Mouse (Mus musculus): ENCODE measurements around the gene Spag17. TPM values are rescaled to one million over a fixed set of nuclear protein-coding genes. Genes with fewer than 3 reads are reported as not detected.
A peak's percentile ranks its signal among the peaks of the same experiment; 100 is the strongest.

Spag17 gene
- polyA plus RNA-seq (2015; fragmentation: Nextera tagmentation; extraction: Ambion mirVana): 0.13 TPM in 1 of 2 replicates, not detected in the other

- TF ChIP-seq CTCF (IDR thresholded peaks at IDR 0.05; ENCODE audit: low read depth): no peak
- H3K9me3 ChIP-seq (ENCODE audit: control insufficient read depth): no peaks in the 10 kb centered on the region
- H3K4me2 ChIP-seq (replicated peaks; ENCODE audit: low read depth): peak within 1 kb of the TSS; percentile 28
- 22% methylated on average over 16 of the region's 16 CpGs for WGBS
- H3K27me3 ChIP-seq (replicated peaks; ENCODE audit: control insufficient read depth, insufficient read depth, low read length): no peaks in the 10 kb centered on the region
- no peak within 1 kb of the TSS for H3K4me3 ChIP-seq (ENCODE audit: low read depth, low read length)
- no peak within 1 kb of the TSS for H3K9ac ChIP-seq (ENCODE audit: low read depth, low read length)
- ATAC-seq: peak; percentile 73
- H3K27ac ChIP-seq (ENCODE audit: low read depth, low read length): no peak within 1 kb of the TSS
- 0 out of 2 replicates have a peak, but pooled peaks cover 4% of the 10 kb centered on the region for H3K4me1 ChIP-seq (replicated peaks; ENCODE audit: control insufficient read depth, insufficient read depth, low read length)
- H3K36me3 ChIP-seq (ENCODE audit: control insufficient read depth, insufficient read depth): no peaks in the 10 kb centered on the region
These were observed at the start of gene Spag17 for GRCm38 (mm10) chr3:99885187-99885811. Gene Spag17 (plus strand): TSS chr3:99885406.

GRCm38 (mm10) chr3:99842333-99842732, 42.9 kb upstream of the Spag17 start:
- WGBS: 33% methylated on average over 2 of the region's 2 CpGs
- no peak overlapping the region for H3K9ac ChIP-seq (ENCODE audit: low read depth, low read length)
- ATAC-seq: no peak
- no peak for TF ChIP-seq CTCF (IDR thresholded peaks at IDR 0.05; ENCODE audit: low read depth)
- no peak overlapping the region for H3K4me3 ChIP-seq (ENCODE audit: low read depth, low read length)
- H3K27ac ChIP-seq (ENCODE audit: low read depth, low read length): no peak overlapping the region
- no peaks in the 10 kb centered on the region for H3K36me3 ChIP-seq (ENCODE audit: control insufficient read depth, insufficient read depth)
- no peaks in the 10 kb centered on the region for H3K27me3 ChIP-seq (replicated peaks; ENCODE audit: control insufficient read depth, insufficient read depth, low read length)
- no peak overlapping the region for H3K4me2 ChIP-seq (replicated peaks; ENCODE audit: low read depth)
- H3K4me1 ChIP-seq (replicated peaks; ENCODE audit: control insufficient read depth, insufficient read depth, low read length): no peaks in the 10 kb centered on the region
- no peaks in the 10 kb centered on the region for H3K9me3 ChIP-seq (ENCODE audit: control insufficient read depth)

GRCm38 (mm10) chr3:99842808-99843207, 42.4 kb upstream of the Spag17 start:
- no peak for ATAC-seq
- no peak for TF ChIP-seq CTCF (IDR thresholded peaks at IDR 0.05; ENCODE audit: low read depth)
- Histone ChIP-seq H3K36me3 (ENCODE audit: control insufficient read depth, insufficient read depth) (no peaks in the 10 kb centered on the region), H3K9ac (ENCODE audit: low read depth, low read length) (no peak overlapping the region), H3K27me3 (replicated peaks; ENCODE audit: control insufficient read depth, insufficient read depth, low read length) (no peaks in the 10 kb centered on the region), H3K27ac (ENCODE audit: low read depth, low read length) (no peak overlapping the region), H3K9me3 (ENCODE audit: control insufficient read depth) (no peaks in the 10 kb centered on the region), H3K4me3 (ENCODE audit: low read depth, low read length) (no peak overlapping the region), H3K4me2 (replicated peaks; ENCODE audit: low read depth) (no peak overlapping the region), H3K4me1 (replicated peaks; ENCODE audit: control insufficient read depth, insufficient read depth, low read length) (no peaks in the 10 kb centered on the region)
- 68% methylated on average over 3 of the region's 3 CpGs for WGBS

- Histone ChIP-seq H3K4me3 (ENCODE audit: low read depth, low read length) (no peak overlapping the region), H3K36me3 (ENCODE audit: control insufficient read depth, insufficient read depth) (no peaks in the 10 kb centered on the region), H3K4me2 (replicated peaks; ENCODE audit: low read depth) (no peak overlapping the region), H3K27ac (ENCODE audit: low read depth, low read length) (no peak overlapping the region), H3K4me1 (replicated peaks; ENCODE audit: control insufficient read depth, insufficient read depth, low read length) (no peaks in the 10 kb centered on the region), H3K9me3 (ENCODE audit: control insufficient read depth) (no peaks in the 10 kb centered on the region), H3K27me3 (replicated peaks; ENCODE audit: control insufficient read depth, insufficient read depth, low read length) (no peaks in the 10 kb centered on the region), H3K9ac (ENCODE audit: low read depth, low read length) (no peak overlapping the region)
- TF ChIP-seq CTCF (IDR thresholded peaks at IDR 0.05; ENCODE audit: low read depth): no peak
- 82% methylated on average over 6 of the region's 6 CpGs for WGBS
- no peak for ATAC-seq
These were observed 42.0 kb upstream of the Spag17 start for GRCm38 (mm10) chr3:99843233-99843632.

GRCm38 (mm10) chr3:99850926-99851325, 34.3 kb upstream of the Spag17 start:
- H3K9ac ChIP-seq (ENCODE audit: low read depth, low read length): no peak overlapping the region
- TF ChIP-seq CTCF (IDR thresholded peaks at IDR 0.05; ENCODE audit: low read depth): no peak

GRCm38 (mm10) chr3:99854595-99854994, 30.6 kb upstream of the Spag17 start:
- ATAC-seq: no peak

More at GRCm38 (mm10) chr3:99850926-99851325, 34.3 kb upstream of the Spag17 start:
- H3K27me3 ChIP-seq (replicated peaks; ENCODE audit: control insufficient read depth, insufficient read depth, low read length): no peaks in the 10 kb centered on the region
- ATAC-seq: no peak
- H3K27ac ChIP-seq (ENCODE audit: low read depth, low read length): no peak overlapping the region
- no peak overlapping the region for H3K4me2 ChIP-seq (replicated peaks; ENCODE audit: low read depth)
- no peaks in the 10 kb centered on the region for H3K36me3 ChIP-seq (ENCODE audit: control insufficient read depth, insufficient read depth)
- WGBS: 75% methylated on average over 7 of the region's 7 CpGs
- H3K9me3 ChIP-seq (ENCODE audit: control insufficient read depth): no peaks in the 10 kb centered on the region
- no peaks in the 10 kb centered on the region for H3K4me1 ChIP-seq (replicated peaks; ENCODE audit: control insufficient read depth, insufficient read depth, low read length)
- H3K4me3 ChIP-seq (ENCODE audit: low read depth, low read length): no peak overlapping the region

More at GRCm38 (mm10) chr3:99854595-99854994, 30.6 kb upstream of the Spag17 start:
- Histone ChIP-seq H3K27ac (ENCODE audit: low read depth, low read length) (no peak overlapping the region), H3K9me3 (ENCODE audit: control insufficient read depth) (no peaks in the 10 kb centered on the region), H3K36me3 (ENCODE audit: control insufficient read depth, insufficient read depth) (no peaks in the 10 kb centered on the region), H3K4me3 (ENCODE audit: low read depth, low read length) (no peak overlapping the region), H3K4me2 (replicated peaks; ENCODE audit: low read depth) (no peak overlapping the region), H3K9ac (ENCODE audit: low read depth, low read length) (no peak overlapping the region), H3K27me3 (replicated peaks; ENCODE audit: control insufficient read depth, insufficient read depth, low read length) (no peaks in the 10 kb centered on the region), H3K4me1 (replicated peaks; ENCODE audit: control insufficient read depth, insufficient read depth, low read length) (no peaks in the 10 kb centered on the region)
- TF ChIP-seq CTCF (IDR thresholded peaks at IDR 0.05; ENCODE audit: low read depth): no peak
- WGBS: 86% methylated on average over 3 of the region's 3 CpGs
